Mouse (Mus musculus): ENCODE results near the gene Xdh.

GRCm38 (mm10) chr17:73984508-73984907 is 34.5 kb upstream of the Xdh start:
- TF ChIP-seq CTCF (IDR thresholded peaks at IDR 0.05; ENCODE audit: extremely low read depth, insufficient read length, insufficient replicate concordance, low read depth, low read length) (no peak), POLR2A (IDR thresholded peaks at IDR 0.05; ENCODE audit: low read depth, low read length) (no peak)

Measured in small intestine, adult 2 months (tissue).